Mouse (Mus musculus): ENCODE measurements around the gene Myh7b. TPM values are rescaled to one million over a fixed set of nuclear protein-coding genes. Genes with fewer than 3 reads are reported as not detected.
"Not testable (repeated sequence)": the region's sequence is repeated elsewhere in the genome, so short reads cannot be mapped to it uniquely, and the experiment has no call there.

Myh7b gene
- polyA plus RNA-seq, 1 experiment from 2014 or later = 0.75 TPM

GRCm38 (mm10) chr2:155591676-155592075 is 19.3 kb upstream of the Myh7b start:
- H3K4me2 ChIP-seq (ENCODE audit: low read depth, low read length) = peak overlapping the region; percentile 85
- ATAC-seq (ENCODE audit: low read depth) = no peak
- H3K36me3 ChIP-seq (ENCODE audit: control insufficient read depth, insufficient read depth, low read length) = no peaks in the 10 kb centered on the region
- H3K9me3 ChIP-seq (ENCODE audit: control insufficient read depth, low read length) = no peaks in the 10 kb centered on the region
- 5% methylated on average over 6 of the region's 6 CpGs for WGBS
- peak overlapping the region; percentile 54 for H3K4me3 ChIP-seq (ENCODE audit: low read length)
- H3K9ac ChIP-seq (ENCODE audit: low read length) = peak overlapping the region; percentile 78
- no peaks in the 10 kb centered on the region for H3K27me3 ChIP-seq (ENCODE audit: control insufficient read depth, insufficient read depth, low read depth, low read length)
- H3K27ac ChIP-seq (ENCODE audit: low read length) = peak overlapping the region; percentile 74
- H3K4me1 ChIP-seq (replicated peaks; ENCODE audit: control insufficient read depth, insufficient read depth, low read length) = peaks cover 6% of the 10 kb centered on the region

DNA sequence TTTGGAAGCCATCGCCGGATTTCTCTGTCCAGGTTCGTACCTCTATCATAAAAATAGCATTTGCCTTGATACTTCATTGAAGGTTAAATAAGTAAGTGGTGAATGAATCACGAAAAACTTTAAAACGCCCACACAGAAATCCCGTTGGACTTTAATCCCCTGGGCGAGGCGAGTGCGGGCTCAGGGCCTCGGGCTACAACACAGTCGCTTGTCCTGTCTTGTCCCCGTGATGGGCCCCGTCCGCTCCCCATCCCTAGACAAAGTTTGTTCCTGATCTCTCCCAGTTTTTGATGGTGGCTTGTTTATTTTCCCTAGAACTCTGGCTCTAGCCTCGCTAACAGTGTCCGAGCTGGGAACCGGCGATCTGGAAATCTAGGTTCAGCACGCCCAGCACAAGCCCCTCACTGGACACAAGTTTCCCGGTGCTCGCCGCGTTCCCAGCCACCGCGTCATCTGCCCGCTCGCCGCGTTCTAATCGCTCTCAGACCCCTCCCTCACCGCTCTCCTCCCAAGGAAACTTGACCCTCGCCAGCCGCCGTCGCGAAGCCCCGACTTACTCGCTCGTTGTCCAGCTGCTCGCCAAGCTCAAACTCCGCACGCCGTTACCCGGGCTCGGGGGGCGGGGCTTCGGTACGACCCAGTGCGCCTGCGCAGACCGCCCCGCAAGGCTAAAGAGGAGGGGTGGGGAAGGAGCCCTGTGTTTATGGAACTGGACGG is 18.7 kb upstream of the Myh7b start, which contains the start of gene Gss:
Gene Gss, minus strand, starts transcription at position 674 of the 717 bp plus-strand sequence.
- no peaks in the 10 kb centered on the region for H3K9me3 ChIP-seq (ENCODE audit: control insufficient read depth, low read length)
- no peaks in the 10 kb centered on the region for H3K36me3 ChIP-seq (ENCODE audit: control insufficient read depth, insufficient read depth, low read length)
- peak; percentile 93 for ATAC-seq (ENCODE audit: low read depth)
- H3K4me3 ChIP-seq (ENCODE audit: low read length) = peak within 1 kb of the TSS; percentile 54
- no peaks in the 10 kb centered on the region for H3K27me3 ChIP-seq (ENCODE audit: control insufficient read depth, insufficient read depth, low read depth, low read length)
- peak within 1 kb of the TSS; percentile 74 for H3K27ac ChIP-seq (ENCODE audit: low read length)
- under 1% methylated on average over 53 of the region's 53 CpGs for WGBS
- H3K4me1 ChIP-seq (replicated peaks; ENCODE audit: control insufficient read depth, insufficient read depth, low read length) = peaks cover 6% of the 10 kb centered on the region
- H3K4me2 ChIP-seq (ENCODE audit: low read depth, low read length) = peak within 1 kb of the TSS; percentile 85
- H3K9ac ChIP-seq (ENCODE audit: low read length) = peak within 1 kb of the TSS; percentile 78

GRCm38 (mm10) chr2:155592854-155593283 is 18.1 kb upstream of the Myh7b start:
- no peaks in the 10 kb centered on the region for H3K27me3 ChIP-seq (ENCODE audit: control insufficient read depth, insufficient read depth, low read depth, low read length)
- H3K4me2 ChIP-seq (ENCODE audit: low read depth, low read length) = peak overlapping the region; percentile 85
- peak overlapping the region; percentile 78 for H3K9ac ChIP-seq (ENCODE audit: low read length)
- no peak for ATAC-seq (ENCODE audit: low read depth)
- no peaks in the 10 kb centered on the region for H3K9me3 ChIP-seq (ENCODE audit: control insufficient read depth, low read length)
- no peaks in the 10 kb centered on the region for H3K36me3 ChIP-seq (ENCODE audit: control insufficient read depth, insufficient read depth, low read length)
- 0% methylated on average over 9 of the region's 9 CpGs for WGBS
- H3K4me3 ChIP-seq (ENCODE audit: low read length) = peak overlapping the region; percentile 54
- peaks cover 6% of the 10 kb centered on the region for H3K4me1 ChIP-seq (replicated peaks; ENCODE audit: control insufficient read depth, insufficient read depth, low read length)
- peak overlapping the region; percentile 59 for H3K27ac ChIP-seq (ENCODE audit: low read length)

- no peak for ATAC-seq (ENCODE audit: low read depth)
- Histone ChIP-seq H3K36me3 (ENCODE audit: control insufficient read depth, insufficient read depth, low read length) (no peaks in the 10 kb centered on the region), H3K9ac (ENCODE audit: low read length) (no peak overlapping the region), H3K4me1 (replicated peaks; ENCODE audit: control insufficient read depth, insufficient read depth, low read length) (peaks cover 6% of the 10 kb centered on the region), H3K27me3 (ENCODE audit: control insufficient read depth, insufficient read depth, low read depth, low read length) (no peaks in the 10 kb centered on the region; the same call in 1 of the 2 replicates), H3K4me3 (ENCODE audit: low read length) (no peak overlapping the region), H3K4me2 (ENCODE audit: low read depth, low read length) (no peak overlapping the region), H3K27ac (ENCODE audit: low read length) (no peak overlapping the region), H3K9me3 (ENCODE audit: control insufficient read depth, low read length) (no peaks in the 10 kb centered on the region)
- 63% methylated on average over 6 of the region's 6 CpGs for WGBS
Observed at GRCm38 (mm10) chr2:155595516-155595915, 15.5 kb upstream of the Myh7b start.

GRCm38 (mm10) chr2:155603707-155604106 is 7.3 kb upstream of the Myh7b start:
- Histone ChIP-seq H3K9ac (ENCODE audit: low read length) (no peak overlapping the region), H3K27ac (ENCODE audit: low read length) (no peak overlapping the region), H3K4me2 (ENCODE audit: low read depth, low read length) (no peak overlapping the region), H3K4me1 (replicated peaks; ENCODE audit: control insufficient read depth, insufficient read depth, low read length) (no peaks in the 10 kb centered on the region), H3K27me3 (ENCODE audit: control insufficient read depth, insufficient read depth, low read depth, low read length) (no peaks in the 10 kb centered on the region), H3K9me3 (ENCODE audit: control insufficient read depth, low read length) (no peaks in the 10 kb centered on the region), H3K4me3 (ENCODE audit: low read length) (no peak overlapping the region), H3K36me3 (ENCODE audit: control insufficient read depth, insufficient read depth, low read length) (no peaks in the 10 kb centered on the region)
- no peak for ATAC-seq (ENCODE audit: low read depth)
- 51% methylated on average over 3 of the region's 3 CpGs for WGBS

DNA sequence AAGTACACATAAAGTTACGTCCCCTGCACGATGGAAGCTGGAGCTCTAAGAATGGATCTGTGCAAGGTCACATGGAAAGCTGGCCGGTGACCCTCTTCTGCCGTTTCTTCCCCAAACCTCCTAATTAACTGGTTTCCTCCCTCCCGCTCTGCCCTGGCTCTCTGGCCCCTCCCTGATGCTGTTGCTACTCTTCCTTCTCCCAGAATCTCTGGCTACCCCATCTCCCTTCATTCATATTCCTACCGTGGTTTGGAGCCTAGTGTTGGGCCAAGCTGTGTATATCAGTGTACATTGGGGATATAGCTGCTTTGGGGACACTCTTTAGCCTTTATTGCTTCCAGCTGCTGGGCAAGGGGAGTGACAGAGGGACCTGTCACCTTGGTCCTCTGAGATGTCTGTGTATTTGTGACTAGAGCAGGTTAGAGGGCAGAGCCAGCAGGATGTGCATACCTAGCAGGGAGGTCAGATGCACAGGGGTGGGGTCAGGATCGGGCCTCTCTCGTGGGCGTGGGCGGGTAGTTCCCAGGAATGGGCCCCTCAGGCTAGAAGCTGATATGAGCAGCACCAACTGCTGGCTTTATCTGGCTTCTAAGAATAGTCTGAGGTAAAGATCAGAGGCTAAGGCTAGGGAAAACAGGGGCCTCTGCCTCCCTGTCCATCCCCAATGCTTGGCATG is 6.3 kb upstream of the Myh7b start:
- no peak for ATAC-seq (ENCODE audit: low read depth)
- Histone ChIP-seq H3K9me3 (ENCODE audit: control insufficient read depth, low read length) (no peaks in the 10 kb centered on the region), H3K27ac (ENCODE audit: low read length) (no peak overlapping the region), H3K27me3 (ENCODE audit: control insufficient read depth, insufficient read depth, low read depth, low read length) (no peaks in the 10 kb centered on the region), H3K4me3 (ENCODE audit: low read length) (no peak overlapping the region), H3K36me3 (ENCODE audit: control insufficient read depth, insufficient read depth, low read length) (no peaks in the 10 kb centered on the region), H3K9ac (ENCODE audit: low read length) (no peak overlapping the region), H3K4me1 (replicated peaks; ENCODE audit: control insufficient read depth, insufficient read depth, low read length) (no peaks in the 10 kb centered on the region), H3K4me2 (ENCODE audit: low read depth, low read length) (no peak overlapping the region)
- WGBS = 31% methylated on average over 10 of the region's 10 CpGs

DNA sequence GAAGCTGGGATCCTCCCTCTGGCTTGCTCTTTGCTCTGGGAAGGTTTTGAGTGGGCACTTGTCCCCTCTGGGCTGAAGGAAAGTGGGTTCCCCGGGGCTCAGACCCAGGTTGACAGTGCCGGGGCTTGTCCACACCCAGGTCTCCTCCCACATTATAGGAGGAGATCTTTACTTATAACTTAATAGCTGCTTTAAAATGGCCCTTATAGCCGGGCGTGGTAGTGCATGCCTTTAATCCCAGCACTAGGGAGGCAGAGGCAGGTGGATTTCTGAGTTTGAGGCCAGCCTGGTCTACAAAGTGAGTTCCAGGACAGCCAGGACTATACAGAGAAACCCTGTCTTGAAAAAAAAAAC is 5.8 kb upstream of the Myh7b start:
- not testable (repeated sequence) for H3K4me2 ChIP-seq (ENCODE audit: low read depth, low read length); H3K36me3 ChIP-seq (ENCODE audit: control insufficient read depth, insufficient read depth, low read length); H3K27ac ChIP-seq (ENCODE audit: low read length); H3K4me3 ChIP-seq (ENCODE audit: low read length); H3K27me3 ChIP-seq (ENCODE audit: control insufficient read depth, insufficient read depth, low read depth, low read length); H3K9me3 ChIP-seq (ENCODE audit: control insufficient read depth, low read length); H3K9ac ChIP-seq (ENCODE audit: low read length); H3K4me1 ChIP-seq (replicated peaks; ENCODE audit: control insufficient read depth, insufficient read depth, low read length); ATAC-seq (ENCODE audit: low read depth)
- 62% methylated on average over 4 of the region's 4 CpGs for WGBS

DNA sequence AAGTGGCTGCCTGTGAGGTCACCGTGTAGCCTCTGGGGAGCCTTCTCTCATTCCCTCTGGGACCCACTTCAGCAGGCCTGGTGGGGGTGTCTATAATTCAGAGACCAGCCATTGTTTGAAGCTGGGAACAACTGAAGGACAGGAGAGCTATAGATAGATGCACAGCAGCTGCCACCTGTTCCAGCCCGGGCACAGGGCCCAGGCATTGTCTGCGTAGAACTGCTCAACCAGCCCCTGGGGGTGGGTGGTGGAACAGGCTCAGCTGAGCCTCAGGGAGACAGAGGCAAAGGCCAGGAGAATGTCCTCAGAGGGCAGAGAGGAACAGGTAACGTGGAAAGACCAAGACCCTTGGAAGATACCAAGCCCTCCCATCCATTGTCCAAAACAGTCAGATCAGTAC is 4.7 kb upstream of the Myh7b start:
- Histone ChIP-seq H3K9me3 (ENCODE audit: control insufficient read depth, low read length) (no peaks in the 10 kb centered on the region), H3K27ac (ENCODE audit: low read length) (no peak overlapping the region), H3K27me3 (ENCODE audit: control insufficient read depth, insufficient read depth, low read depth, low read length) (no peaks in the 10 kb centered on the region), H3K36me3 (ENCODE audit: control insufficient read depth, insufficient read depth, low read length) (no peaks in the 10 kb centered on the region), H3K9ac (ENCODE audit: low read length) (no peak overlapping the region), H3K4me2 (ENCODE audit: low read depth, low read length) (no peak overlapping the region), H3K4me1 (replicated peaks; ENCODE audit: control insufficient read depth, insufficient read depth, low read length) (no peaks in the 10 kb centered on the region), H3K4me3 (ENCODE audit: low read length) (no peak overlapping the region)
- WGBS = 70% methylated on average over 4 of the region's 4 CpGs
- no peak for ATAC-seq (ENCODE audit: low read depth)

- Histone ChIP-seq H3K4me1 (replicated peaks; ENCODE audit: control insufficient read depth, insufficient read depth, low read length) (0 out of 2 replicates have a peak, but pooled peaks cover 2% of the 10 kb centered on the region), H3K36me3 (ENCODE audit: control insufficient read depth, insufficient read depth, low read length) (no peaks in the 10 kb centered on the region), H3K27me3 (ENCODE audit: control insufficient read depth, insufficient read depth, low read depth, low read length) (no peaks in the 10 kb centered on the region), H3K4me2 (ENCODE audit: low read depth, low read length) (no peak overlapping the region), H3K9me3 (ENCODE audit: control insufficient read depth, low read length) (no peaks in the 10 kb centered on the region), H3K9ac (ENCODE audit: low read length) (no peak overlapping the region), H3K27ac (ENCODE audit: low read length) (no peak overlapping the region), H3K4me3 (ENCODE audit: low read length) (no peak overlapping the region)
- 82% methylated on average over 9 of the region's 9 CpGs for WGBS
- ATAC-seq (ENCODE audit: low read depth) = no peak
Observed at GRCm38 (mm10) chr2:155611834-155612550, 980 bp downstream of the Myh7b start.
